Mouse (Mus musculus) frontal cortex, postnatal 36 days (tissue): Measurements from ENCODE around the gene Zfp612.

Experiments used
- DNase-seq, 2 experiments: peaks; one replicate each; pipeline ENCODE4 v3.0.0; 2022; ENCODE audit warnings: low spot score in 2 of 2

Gene Zfp612

DNA sequence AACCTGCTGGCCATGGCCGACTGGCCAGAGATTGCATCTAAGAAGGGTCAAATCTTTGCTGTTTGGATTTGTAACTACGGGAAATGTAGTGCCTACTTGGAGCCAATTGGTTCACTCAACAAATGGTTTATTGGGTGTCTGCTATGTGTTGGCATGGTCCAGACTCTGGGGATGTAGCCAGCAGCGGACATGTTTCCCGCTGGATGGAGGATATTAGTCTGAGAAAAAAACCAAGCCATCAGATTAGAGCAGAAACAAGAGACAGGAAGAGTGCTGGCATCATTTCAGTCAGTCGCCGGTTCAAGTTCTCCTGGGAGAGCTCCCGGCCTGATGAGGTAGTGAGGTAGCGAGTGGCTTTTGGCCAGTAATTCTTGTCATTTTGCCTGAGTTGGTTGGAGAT is 54.7 kb downstream of the Zfp612 start:
- no peak for DNase-seq

- no peak for DNase-seq
These were observed 56.0 kb downstream of the Zfp612 start for GRCm38 (mm10) chr8:110135515-110135914.

DNA sequence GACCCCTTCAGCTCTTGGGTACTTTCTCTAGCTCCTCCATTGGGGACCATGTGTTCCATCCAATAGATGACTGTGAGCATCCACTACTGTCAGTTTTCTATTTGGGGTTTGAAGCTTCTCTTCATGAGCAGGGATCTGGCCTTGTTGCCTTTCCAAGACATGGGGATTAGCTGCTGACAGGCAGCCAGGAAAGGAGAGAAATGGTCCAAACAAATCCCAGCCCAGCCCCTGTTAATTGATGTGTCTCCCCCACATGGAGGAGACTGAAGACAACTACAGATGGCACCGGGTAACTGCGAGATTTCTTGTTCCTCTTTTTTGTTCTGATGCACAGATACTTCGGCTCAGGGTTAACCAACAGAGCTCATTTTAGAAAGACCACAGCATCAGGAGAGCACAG is 60.6 kb downstream of the Zfp612 start:
- no peak for DNase-seq

- no peak for DNase-seq
These were observed 61.2 kb downstream of the Zfp612 start for GRCm38 (mm10) chr8:110140770-110141169.
